Mouse (Mus musculus): ENCODE data around the gene Grk6. TPM values are rescaled to one million over a fixed set of nuclear protein-coding genes. Genes with fewer than 3 reads are reported as not detected.

Gene Grk6
- polyA plus RNA-seq, 1 experiment, result 109 TPM

- 22% methylated on average over 18 of the region's 18 CpGs for WGBS
- Histone ChIP-seq H3K27ac (ENCODE audit: control insufficient read depth, insufficient read depth, low read depth, low read length, poor library complexity) (peak overlapping the region; percentile 25; the same call in 1 of the 2 replicates), H3K4me1 (ENCODE audit: control insufficient read depth, insufficient read depth, low read length) (no peaks in the 10 kb centered on the region; the same call in 1 of the 2 replicates)
Observed at GRCm38 (mm10) chr13:55473076-55473831, 28.4 kb downstream of the Grk6 start.

GRCm38 (mm10) chr13:55473961-55474360, 29.1 kb downstream of the Grk6 start:
- Histone ChIP-seq H3K4me1 (ENCODE audit: control insufficient read depth, insufficient read depth, low read length) (peaks cover 4% of the 10 kb centered on the region), H3K4me3 (replicated peaks; ENCODE audit: control insufficient read depth, low read depth, low read length) (no peak overlapping the region), H3K27ac (ENCODE audit: control insufficient read depth, insufficient read depth, low read depth, low read length, poor library complexity) (no peak overlapping the region)
- WGBS, result 47% methylated on average over 11 of the region's 11 CpGs
- TF ChIP-seq CTCF (IDR thresholded peaks at IDR 0.05; ENCODE audit: control insufficient read depth, insufficient read depth, low read length), result peak; percentile 18; the same call in 1 of the 2 replicates
- no peak for TF ChIP-seq POLR2A (IDR thresholded peaks at IDR 0.05; ENCODE audit: borderline replicate concordance, control insufficient read depth, low read depth, low read length)

More at GRCm38 (mm10) chr13:55473076-55473831, 28.4 kb downstream of the Grk6 start:
- H3K4me3 ChIP-seq (replicated peaks; ENCODE audit: control insufficient read depth, low read depth, low read length), result peak overlapping the region; percentile 38
- no peak for TF ChIP-seq POLR2A (IDR thresholded peaks at IDR 0.05; ENCODE audit: borderline replicate concordance, control insufficient read depth, low read depth, low read length)
- peak; percentile 21; the same call in 1 of the 2 replicates for TF ChIP-seq CTCF (IDR thresholded peaks at IDR 0.05; ENCODE audit: control insufficient read depth, insufficient read depth, low read length)

- Histone ChIP-seq H3K4me3 (replicated peaks; ENCODE audit: control insufficient read depth, low read depth, low read length) (no peak overlapping the region), H3K4me1 (ENCODE audit: control insufficient read depth, insufficient read depth, low read length) (peaks cover 5% of the 10 kb centered on the region), H3K27ac (ENCODE audit: control insufficient read depth, insufficient read depth, low read depth, low read length, poor library complexity) (no peak overlapping the region)
- WGBS, result 28% methylated on average over 5 of the region's 5 CpGs
- no peak for TF ChIP-seq POLR2A (IDR thresholded peaks at IDR 0.05; ENCODE audit: borderline replicate concordance, control insufficient read depth, low read depth, low read length)
- TF ChIP-seq CTCF (IDR thresholded peaks at IDR 0.05; ENCODE audit: control insufficient read depth, insufficient read depth, low read length), result no peak
Observed at GRCm38 (mm10) chr13:55474621-55475069, 29.8 kb downstream of the Grk6 start.

- no peak for TF ChIP-seq CTCF (IDR thresholded peaks at IDR 0.05; ENCODE audit: control insufficient read depth, insufficient read depth, low read length)
- no peak for TF ChIP-seq POLR2A (IDR thresholded peaks at IDR 0.05; ENCODE audit: borderline replicate concordance, control insufficient read depth, low read depth, low read length)
Observed at GRCm38 (mm10) chr13:55475750-55476149, 30.9 kb downstream of the Grk6 start.

GRCm38 (mm10) chr13:55476256-55476655, 31.4 kb downstream of the Grk6 start:
- Histone ChIP-seq H3K27ac (ENCODE audit: control insufficient read depth, insufficient read depth, low read depth, low read length, poor library complexity) (no peak overlapping the region), H3K4me1 (ENCODE audit: control insufficient read depth, insufficient read depth, low read length) (peaks cover 5% of the 10 kb centered on the region), H3K4me3 (replicated peaks; ENCODE audit: control insufficient read depth, low read depth, low read length) (no peak overlapping the region)
- 92% methylated on average over 8 of the region's 8 CpGs for WGBS
- TF ChIP-seq CTCF (IDR thresholded peaks at IDR 0.05; ENCODE audit: control insufficient read depth, insufficient read depth, low read length) (no peak), POLR2A (IDR thresholded peaks at IDR 0.05; ENCODE audit: borderline replicate concordance, control insufficient read depth, low read depth, low read length) (no peak)

More at GRCm38 (mm10) chr13:55475750-55476149, 30.9 kb downstream of the Grk6 start:
- Histone ChIP-seq H3K4me3 (replicated peaks; ENCODE audit: control insufficient read depth, low read depth, low read length) (no peak overlapping the region), H3K27ac (ENCODE audit: control insufficient read depth, insufficient read depth, low read depth, low read length, poor library complexity) (no peak overlapping the region), H3K4me1 (ENCODE audit: control insufficient read depth, insufficient read depth, low read length) (peaks cover 5% of the 10 kb centered on the region)
- 86% methylated on average over 5 of the region's 5 CpGs for WGBS

- TF ChIP-seq CTCF (IDR thresholded peaks at IDR 0.05; ENCODE audit: control insufficient read depth, insufficient read depth, low read length) (no peak), POLR2A (IDR thresholded peaks at IDR 0.05; ENCODE audit: borderline replicate concordance, control insufficient read depth, low read depth, low read length) (no peak)
- Histone ChIP-seq H3K4me1 (ENCODE audit: control insufficient read depth, insufficient read depth, low read length) (peaks cover 5% of the 10 kb centered on the region), H3K4me3 (replicated peaks; ENCODE audit: control insufficient read depth, low read depth, low read length) (no peak overlapping the region), H3K27ac (ENCODE audit: control insufficient read depth, insufficient read depth, low read depth, low read length, poor library complexity) (no peak overlapping the region)
- 70% methylated on average over 16 of the region's 16 CpGs for WGBS
Observed at GRCm38 (mm10) chr13:55477492-55477891, 32.6 kb downstream of the Grk6 start.

GRCm38 (mm10) chr13:55478036-55478435, 33.2 kb downstream of the Grk6 start:
- 62% methylated on average over 5 of the region's 5 CpGs for WGBS
- Histone ChIP-seq H3K4me1 (ENCODE audit: control insufficient read depth, insufficient read depth, low read length) (peaks cover 5% of the 10 kb centered on the region), H3K27ac (ENCODE audit: control insufficient read depth, insufficient read depth, low read depth, low read length, poor library complexity) (no peak overlapping the region), H3K4me3 (replicated peaks; ENCODE audit: control insufficient read depth, low read depth, low read length) (no peak overlapping the region)
- TF ChIP-seq CTCF (IDR thresholded peaks at IDR 0.05; ENCODE audit: control insufficient read depth, insufficient read depth, low read length) (peak; percentile 49; the same call in 1 of the 2 replicates), POLR2A (IDR thresholded peaks at IDR 0.05; ENCODE audit: borderline replicate concordance, control insufficient read depth, low read depth, low read length) (no peak)

- Histone ChIP-seq H3K27ac (ENCODE audit: control insufficient read depth, insufficient read depth, low read depth, low read length, poor library complexity) (peak overlapping the region; percentile 1; the same call in 1 of the 2 replicates), H3K4me1 (ENCODE audit: control insufficient read depth, insufficient read depth, low read length) (peaks cover 5% of the 10 kb centered on the region), H3K4me3 (replicated peaks; ENCODE audit: control insufficient read depth, low read depth, low read length) (no peak overlapping the region)
- WGBS, result 13% methylated on average over 7 of the region's 7 CpGs
- TF ChIP-seq CTCF (IDR thresholded peaks at IDR 0.05; ENCODE audit: control insufficient read depth, insufficient read depth, low read length) (no peak), POLR2A (IDR thresholded peaks at IDR 0.05; ENCODE audit: borderline replicate concordance, control insufficient read depth, low read depth, low read length) (no peak)
Observed at GRCm38 (mm10) chr13:55479008-55479407, 34.1 kb downstream of the Grk6 start.

Measured in bone marrow, adult 2 months (tissue).